Mouse (Mus musculus): Measurements from ENCODE around the gene Gm17581. TPM values are rescaled to one million over a fixed set of nuclear protein-coding genes. Genes with fewer than 3 reads are reported as not detected.

Gene Gm17581
- not detected for polyA plus RNA-seq (2015; fragmentation: Illumina TruSeq; extraction: RNeasy Lipid Tissue Mini Kit (QIAGEN cat#74804); ENCODE audit: low read depth, low replicate concordance)

DNA sequence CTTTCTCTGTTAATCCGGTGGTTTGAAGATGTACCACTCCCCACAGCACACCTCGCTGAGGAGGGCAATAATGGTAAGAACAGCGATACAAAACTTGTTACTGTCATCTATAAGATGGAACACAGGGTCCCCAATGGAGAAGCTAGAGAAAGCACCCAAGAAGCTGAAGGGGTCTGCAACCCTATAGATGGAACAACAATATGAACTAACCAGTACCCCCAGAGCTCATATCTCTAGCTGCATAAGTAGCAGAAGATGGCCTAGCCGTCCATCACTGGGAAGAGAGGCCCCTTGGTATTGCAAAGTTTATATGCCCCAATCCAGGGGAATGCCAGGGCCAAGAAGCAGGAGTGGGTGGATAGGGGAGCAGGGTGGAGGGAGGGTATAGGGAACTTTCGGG lies at the start of gene Gm17581:
Gene Gm17581 (minus strand): TSS at position 101 of the 400 bp plus-strand sequence.

GRCm38 (mm10) chr2:155774927-155775684 lies 39.4 kb upstream of the Gm17581 start, which contains the start of gene Mmp24:
Mmp24 (plus strand) TSS chr2:155775342.

DNA sequence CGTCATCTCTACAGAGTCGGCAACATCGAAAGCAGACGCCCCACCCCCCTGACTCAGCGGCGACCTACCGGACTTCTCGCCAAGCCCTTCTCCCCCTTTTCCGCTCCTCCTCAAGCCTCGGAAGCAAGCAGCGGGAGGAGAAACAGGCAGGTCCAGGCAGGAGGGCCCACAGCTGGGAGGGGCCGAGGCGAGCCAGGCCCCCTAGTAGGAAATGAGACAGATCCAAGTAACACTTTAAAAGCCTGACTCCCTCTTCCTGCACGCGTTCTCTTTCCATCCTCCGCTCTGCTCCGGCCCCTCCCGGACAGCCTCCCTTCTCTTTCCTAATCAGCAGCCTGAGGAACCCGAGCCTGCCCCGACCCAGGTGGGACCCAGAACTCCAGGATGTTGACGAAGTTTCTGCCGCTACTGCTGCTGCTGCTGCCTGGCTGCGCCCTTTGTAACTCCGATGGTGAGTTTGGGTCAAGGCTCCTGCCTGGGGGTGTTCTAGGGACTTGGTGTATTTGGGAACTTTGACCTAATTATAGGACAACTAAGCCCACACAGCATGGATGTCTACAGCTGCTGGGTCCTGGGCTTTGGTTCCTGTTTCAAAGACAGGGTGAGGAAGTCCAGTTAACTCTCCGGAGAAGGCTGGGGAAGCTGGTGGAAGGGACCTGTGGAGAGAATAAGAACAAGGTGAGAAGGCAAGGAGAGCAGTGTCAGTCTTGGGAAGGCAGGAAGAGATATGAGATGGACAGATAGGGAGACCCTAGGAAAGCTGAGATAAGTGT lies 15.5 kb upstream of the Gm17581 start, which contains the start of gene Procr:
Gene Procr (plus strand): TSS at position 104 of the 773 bp plus-strand sequence.

GRCm38 (mm10) chr2:155729158-155729645 lies 6.5 kb downstream of the Gm17581 start, which contains the start of gene Edem2:
Edem2 (minus strand) TSS chr2:155729475.

GRCm38 (mm10) chr2:155691723-155692493 lies 43.8 kb downstream of the Gm17581 start, which contains the start of gene Trpc4ap:
Trpc4ap (minus strand) TSS chr2:155692384.

Other genes starting within 250 kb of the Gm17581 start
- 55.5 TPM for gene Acss2, start 217.9 kb downstream of the Gm17581 start, polyA plus RNA-seq (2015; fragmentation: Illumina TruSeq; extraction: RNeasy Lipid Tissue Mini Kit (QIAGEN cat#74804); ENCODE audit: low read depth, low replicate concordance)
- gene Ggt7, start 217.6 kb downstream of the Gm17581 start, polyA plus RNA-seq (2015; fragmentation: Illumina TruSeq; extraction: RNeasy Lipid Tissue Mini Kit (QIAGEN cat#74804); ENCODE audit: low read depth, low replicate concordance) = 143 TPM
- gene Gss, start 143.1 kb downstream of the Gm17581 start, polyA plus RNA-seq (2015; fragmentation: Illumina TruSeq; extraction: RNeasy Lipid Tissue Mini Kit (QIAGEN cat#74804); ENCODE audit: low read depth, low replicate concordance) = 19.7 TPM
- 5.1 TPM for gene Myh7b, start 124.7 kb downstream of the Gm17581 start, polyA plus RNA-seq (2015; fragmentation: Illumina TruSeq; extraction: RNeasy Lipid Tissue Mini Kit (QIAGEN cat#74804); ENCODE audit: low read depth, low replicate concordance)
- gene Trpc4ap, start 43.5 kb downstream of the Gm17581 start, polyA plus RNA-seq (2015; fragmentation: Illumina TruSeq; extraction: RNeasy Lipid Tissue Mini Kit (QIAGEN cat#74804); ENCODE audit: low read depth, low replicate concordance) = 127 TPM
- 23.4 TPM for gene Edem2, start 6.4 kb downstream of the Gm17581 start, polyA plus RNA-seq (2015; fragmentation: Illumina TruSeq; extraction: RNeasy Lipid Tissue Mini Kit (QIAGEN cat#74804); ENCODE audit: low read depth, low replicate concordance)
- 0.74 TPM for gene Procr, start 15.3 kb upstream of the Gm17581 start, polyA plus RNA-seq (2015; fragmentation: Illumina TruSeq; extraction: RNeasy Lipid Tissue Mini Kit (QIAGEN cat#74804); ENCODE audit: low read depth, low replicate concordance)
- 22.9 TPM for gene Mmp24, start 39.5 kb upstream of the Gm17581 start, polyA plus RNA-seq (2015; fragmentation: Illumina TruSeq; extraction: RNeasy Lipid Tissue Mini Kit (QIAGEN cat#74804); ENCODE audit: low read depth, low replicate concordance)
- 90.4 TPM for gene BC029722, start 83.6 kb upstream of the Gm17581 start, polyA plus RNA-seq (2015; fragmentation: Illumina TruSeq; extraction: RNeasy Lipid Tissue Mini Kit (QIAGEN cat#74804); ENCODE audit: low read depth, low replicate concordance)
- gene Eif6, start 91.1 kb upstream of the Gm17581 start, polyA plus RNA-seq (2015; fragmentation: Illumina TruSeq; extraction: RNeasy Lipid Tissue Mini Kit (QIAGEN cat#74804); ENCODE audit: low read depth, low replicate concordance) = 61.9 TPM
- not detected for gene Fam83c, start 99.0 kb upstream of the Gm17581 start, polyA plus RNA-seq (2015; fragmentation: Illumina TruSeq; extraction: RNeasy Lipid Tissue Mini Kit (QIAGEN cat#74804); ENCODE audit: low read depth, low replicate concordance)
- 119 TPM for gene Uqcc1, start 194.4 kb upstream of the Gm17581 start, polyA plus RNA-seq (2015; fragmentation: Illumina TruSeq; extraction: RNeasy Lipid Tissue Mini Kit (QIAGEN cat#74804); ENCODE audit: low read depth, low replicate concordance)
- not detected for gene Gm15557, start 204.9 kb upstream of the Gm17581 start, polyA plus RNA-seq (2015; fragmentation: Illumina TruSeq; extraction: RNeasy Lipid Tissue Mini Kit (QIAGEN cat#74804); ENCODE audit: low read depth, low replicate concordance)
- 0.31 TPM for gene Gdf5, start 209.5 kb upstream of the Gm17581 start, polyA plus RNA-seq (2015; fragmentation: Illumina TruSeq; extraction: RNeasy Lipid Tissue Mini Kit (QIAGEN cat#74804); ENCODE audit: low read depth, low replicate concordance)
- gene Cep250, start 220.6 kb upstream of the Gm17581 start, polyA plus RNA-seq (2015; fragmentation: Illumina TruSeq; extraction: RNeasy Lipid Tissue Mini Kit (QIAGEN cat#74804); ENCODE audit: low read depth, low replicate concordance) = 11.4 TPM